Mouse (Mus musculus) E14TG2a.4 (cell line): ENCODE data around the gene Tpcn1.

ENCODE experiments used
- CTCF ChIP-seq: conservative IDR thresholded peaks from 2 replicates; pipeline ENCODE4 v1.5.1; 2014; ENCODE audit warnings: low read length
- NANOG ChIP-seq: IDR thresholded peaks from 2 replicates; pipeline ENCODE4 v1.6.1; 2014; ENCODE audit warnings: borderline replicate concordance, low read length, mixed read lengths
- POU5F1 ChIP-seq: IDR thresholded peaks from 2 replicates; pipeline ENCODE4 v1.6.1; 2014; ENCODE audit warnings: low read length, borderline replicate concordance

DNA sequence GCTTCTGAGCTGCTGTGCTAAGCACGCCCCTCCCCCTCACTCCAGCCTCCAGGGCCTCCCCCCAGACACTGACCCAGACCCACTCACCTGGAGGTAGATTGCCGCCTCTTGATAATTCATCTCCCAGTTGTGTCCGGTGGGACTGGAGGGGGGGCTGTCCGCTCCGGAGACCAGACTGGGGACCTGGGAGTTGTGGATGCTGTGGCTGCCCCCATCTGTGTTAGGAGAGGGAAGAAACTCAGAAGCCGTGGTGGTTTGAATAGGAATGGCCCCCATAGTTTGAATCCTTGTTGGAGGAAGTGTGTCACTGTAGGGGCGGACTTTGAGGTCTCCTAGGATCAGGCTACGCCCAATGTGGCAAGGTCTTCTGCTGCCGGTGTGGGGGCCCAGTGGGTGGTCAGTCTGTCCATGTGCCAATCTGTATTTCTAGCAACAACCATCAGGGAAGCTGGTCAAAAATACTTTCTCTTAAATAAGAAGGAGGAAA is 28.3 kb downstream of the Tpcn1 start:
- TF ChIP-seq CTCF (no peak), NANOG (no peak), POU5F1 (no peak)
